Mouse (Mus musculus) gastrocnemius, postnatal 4 days (tissue): Measurements from ENCODE around the gene Nxpe3. TPM values are rescaled to one million over a fixed set of nuclear protein-coding genes. Genes with fewer than 3 reads are reported as not detected.
A peak's percentile ranks its signal among the peaks of the same experiment; 100 is the strongest.
"Not testable (repeated sequence)": the region's sequence is repeated elsewhere in the genome, so short reads cannot be mapped to it uniquely, and the experiment has no call there.

Source experiments
- DNase-seq, 2 experiments: peaks; one replicate each; pipeline ENCODE4 v3.0.0; 2021 to 2022; ENCODE audit warnings: low spot score in 2 of 2, mixed read lengths in 2 of 2
- total RNA-seq, 2 experiments: library from RNA; stranded (reverse); gene quantifications; 2 replicates each; pipeline ENCODE4 v1.2.3; 2021

Gene Nxpe3
- total RNA-seq, 2 experiments from 2014 or later, result 0.39 TPM

GRCm38 (mm10) chr16:55890346-55891136 lies 4.5 kb downstream of the Nxpe3 start:
- no peak for DNase-seq

- DNase-seq, result no peak
These were observed 5.6 kb downstream of the Nxpe3 start for GRCm38 (mm10) chr16:55889451-55889850.

DNA sequence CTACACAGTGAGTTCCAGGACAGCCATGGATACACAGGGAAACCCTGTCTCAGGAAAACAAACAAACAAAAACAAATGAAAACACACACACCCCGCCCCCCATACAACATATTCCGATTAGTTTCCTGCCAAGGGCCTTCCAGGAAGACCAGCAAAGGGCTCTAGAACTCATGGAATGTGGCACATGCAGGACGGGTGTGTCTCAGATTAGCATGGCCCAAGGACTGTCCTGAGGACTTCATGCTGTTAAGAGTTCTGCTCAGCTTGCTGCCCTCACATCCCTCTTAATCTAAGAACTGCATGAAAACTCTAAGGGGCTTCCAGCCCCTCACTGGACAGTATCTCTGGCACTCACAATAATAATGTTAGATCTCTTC lies 6.5 kb downstream of the Nxpe3 start:
- DNase-seq, result no peak

- DNase-seq, result no peak
These were observed 7.1 kb downstream of the Nxpe3 start for GRCm38 (mm10) chr16:55887814-55888583.

GRCm38 (mm10) chr16:55884246-55884645 lies 10.8 kb downstream of the Nxpe3 start:
- DNase-seq, result no peak

DNA sequence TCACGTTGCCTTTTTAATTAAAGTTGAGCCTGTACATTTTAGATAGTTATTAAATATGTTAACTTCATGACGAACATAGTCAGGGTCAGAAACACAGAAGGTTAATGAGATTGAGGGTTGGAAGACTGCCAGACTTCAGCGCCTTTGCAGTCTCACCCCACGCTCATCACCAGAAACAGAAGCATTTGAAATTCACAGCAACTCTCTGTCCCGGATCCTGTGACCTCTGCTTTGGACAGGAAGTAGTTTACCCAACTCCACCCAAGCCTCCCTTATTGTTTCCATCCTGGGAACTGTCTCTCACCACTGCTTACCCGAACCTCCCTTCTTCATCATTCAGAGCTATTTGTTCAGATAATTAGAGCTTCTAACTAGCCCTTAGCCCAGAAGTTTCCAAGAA lies 19.1 kb downstream of the Nxpe3 start:
- DNase-seq, result no peak

DNA sequence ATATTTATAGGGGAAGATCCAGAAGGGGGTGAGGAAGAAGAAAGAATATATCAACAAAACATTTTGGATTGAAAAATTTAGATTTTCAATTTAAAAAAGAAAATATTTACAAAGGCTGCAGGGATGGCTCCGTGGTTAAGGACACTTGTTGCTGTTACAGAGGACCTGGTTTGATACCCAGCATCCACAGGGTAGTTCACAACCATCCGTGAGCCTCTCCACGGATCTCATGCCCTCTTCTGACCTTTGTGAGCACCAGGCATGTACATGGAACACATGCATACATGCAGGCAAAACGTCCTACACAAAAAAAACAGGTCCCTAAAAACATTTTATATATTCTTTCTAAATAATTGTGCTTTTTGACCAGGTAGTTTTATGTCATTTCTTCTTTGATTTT lies 31.3 kb downstream of the Nxpe3 start:
- no peak for DNase-seq

DNA sequence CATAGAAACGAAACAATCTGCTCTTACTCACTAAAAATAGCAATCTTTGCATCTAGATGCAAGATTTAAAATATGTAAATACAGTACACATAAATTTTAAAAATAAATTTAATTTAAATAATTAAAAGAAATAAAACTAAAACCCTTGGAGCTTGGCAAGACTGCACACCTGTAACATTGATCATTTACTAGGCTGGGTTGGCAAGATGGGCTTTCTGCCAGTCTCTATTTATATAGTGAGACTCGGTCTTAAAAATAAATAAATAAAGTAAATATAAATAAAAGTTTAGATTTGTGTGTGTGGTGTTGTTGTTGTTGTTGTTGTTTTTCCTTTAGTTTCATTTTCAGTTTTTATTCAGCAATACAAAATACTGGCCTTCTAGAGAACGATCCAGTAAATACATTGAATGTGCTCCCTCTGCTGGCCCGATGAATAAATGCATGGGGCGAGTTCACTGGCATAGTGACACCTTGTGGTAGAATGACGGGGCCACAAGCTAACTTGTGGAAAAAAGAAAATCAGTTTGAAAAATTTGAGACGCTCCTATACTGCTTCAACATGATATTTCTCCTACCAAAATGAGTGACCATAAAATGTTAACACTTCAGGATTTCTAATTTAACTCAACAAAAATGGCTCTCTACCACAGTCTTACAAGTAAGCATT lies 31.8 kb downstream of the Nxpe3 start:
- DNase-seq, result peak; percentile 37 to 61

GRCm38 (mm10) chr16:55861104-55861503 lies 34.0 kb downstream of the Nxpe3 start:
- DNase-seq, result no peak

- DNase-seq, result not testable (repeated sequence)
These were observed 35.7 kb downstream of the Nxpe3 start for GRCm38 (mm10) chr16:55859421-55859820.

GRCm38 (mm10) chr16:55858465-55858864 lies 36.6 kb downstream of the Nxpe3 start:
- DNase-seq, result peak in 1 of 2 experiments; percentile 35

DNA sequence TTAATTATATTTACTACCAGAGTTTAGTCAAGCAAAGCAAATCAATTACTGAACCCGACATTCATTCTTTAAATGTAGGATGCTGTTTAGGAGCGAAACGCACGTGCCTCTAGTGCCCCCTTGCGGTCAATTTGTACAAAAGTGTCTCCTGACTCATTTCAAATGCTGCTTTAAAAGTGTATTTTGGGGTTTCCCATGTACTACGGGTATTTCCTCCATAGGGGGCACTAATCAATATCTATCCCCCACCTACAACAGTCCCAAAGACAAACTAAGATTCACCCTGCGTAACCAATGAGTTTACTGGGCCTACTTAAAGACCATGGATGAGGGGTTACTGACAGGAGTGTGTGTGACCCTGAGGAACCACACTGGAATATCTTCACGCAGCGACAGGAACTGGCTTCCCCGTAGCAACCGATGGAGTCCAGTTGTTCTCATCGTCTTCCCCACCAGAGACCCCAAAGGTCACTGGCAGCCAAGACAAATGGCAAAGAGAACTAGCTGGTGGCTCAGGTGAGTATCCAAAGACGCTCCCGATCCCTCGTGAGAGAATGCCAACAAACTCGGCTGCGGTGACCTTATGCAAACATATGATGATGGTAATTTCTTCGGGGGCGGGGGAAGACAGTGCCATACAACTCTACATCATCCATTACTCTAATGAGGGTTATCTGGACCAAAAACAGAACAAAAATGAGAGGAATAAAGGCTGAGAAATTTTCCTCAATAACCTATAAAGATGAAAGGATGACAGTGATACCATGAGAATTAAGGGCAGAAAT lies 42.0 kb downstream of the Nxpe3 start:
- peak; percentile 56 to 77 for DNase-seq

- DNase-seq, result no peak
These were observed 42.6 kb downstream of the Nxpe3 start for GRCm38 (mm10) chr16:55852515-55852914.

DNA sequence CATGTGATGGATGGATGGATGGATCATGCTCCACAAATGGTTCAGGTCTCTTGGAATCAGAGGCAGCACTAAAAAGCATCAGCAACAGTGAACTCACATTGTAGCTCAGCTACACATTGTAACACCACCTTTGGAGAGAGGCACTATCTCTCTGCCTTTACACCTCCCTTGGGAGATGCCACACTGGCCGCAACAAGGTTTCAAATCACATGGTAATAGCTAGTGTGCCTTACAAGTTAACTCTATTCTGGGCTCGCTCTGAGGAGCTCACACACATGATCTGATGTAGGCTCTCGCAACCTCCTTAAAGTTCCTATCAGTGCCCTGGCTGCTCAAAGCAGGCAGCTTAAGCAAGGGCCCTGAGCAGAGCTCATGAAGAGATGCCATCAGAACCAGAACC lies 44.6 kb downstream of the Nxpe3 start:
- DNase-seq, result no peak

DNA sequence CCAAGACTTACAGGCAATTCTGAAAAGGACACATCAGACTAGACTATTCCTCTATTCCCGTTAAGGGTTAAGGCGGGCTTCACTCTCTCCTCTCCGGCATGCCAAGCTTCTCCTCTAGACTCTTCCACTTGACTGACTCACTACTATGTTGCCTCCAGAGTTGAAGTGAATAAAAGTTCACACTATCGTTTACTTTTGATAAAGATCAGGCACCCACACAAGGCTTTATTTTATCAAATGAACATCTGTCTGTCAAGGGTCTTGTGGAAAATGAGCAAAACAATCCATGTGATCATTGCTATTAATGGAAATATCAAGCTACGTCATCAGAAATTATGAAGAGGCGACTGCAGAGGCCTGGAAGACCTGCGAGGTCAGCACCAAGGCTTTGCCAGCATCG lies 47.4 kb downstream of the Nxpe3 start:
- DNase-seq, result no peak

- no peak for DNase-seq
These were observed 50.2 kb downstream of the Nxpe3 start for GRCm38 (mm10) chr16:55844847-55845246.

DNA sequence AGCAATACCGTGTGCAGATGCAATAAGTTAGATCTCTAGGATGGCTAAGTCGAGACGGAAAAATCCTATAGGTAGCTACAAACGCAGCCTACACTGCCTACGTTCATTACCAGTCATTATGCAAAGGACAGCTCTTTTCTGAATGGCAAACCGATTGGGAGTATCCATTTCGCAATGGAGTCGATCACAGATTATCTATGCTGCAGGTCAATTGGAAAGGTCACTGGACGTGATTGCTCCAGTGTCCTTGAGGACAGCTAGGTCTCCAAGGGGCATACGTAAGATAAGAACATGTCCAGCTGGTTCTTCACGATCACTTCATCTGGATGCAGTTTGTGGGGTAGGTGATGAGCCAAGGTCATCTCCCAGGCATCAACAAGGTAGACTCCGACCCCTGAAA lies 51.2 kb downstream of the Nxpe3 start:
- DNase-seq, result no peak

DNA sequence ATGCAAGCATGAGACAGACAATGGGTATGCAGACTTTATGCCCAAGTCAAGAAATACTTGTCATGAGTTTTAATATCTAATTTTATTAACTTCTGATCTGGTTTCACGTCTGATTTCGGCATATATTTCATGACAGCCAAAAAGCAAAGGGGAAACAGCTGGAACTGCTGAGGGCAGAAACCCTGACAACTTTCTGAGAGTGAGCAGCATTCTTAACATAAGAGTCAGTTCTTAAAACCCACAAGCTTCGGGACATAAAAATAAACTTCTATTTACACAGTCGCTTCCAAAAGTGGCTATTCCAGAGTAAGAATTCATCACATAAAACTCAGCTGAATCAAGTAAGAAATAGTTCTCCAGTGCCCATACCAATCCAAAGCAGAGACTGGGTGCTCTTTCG lies 52.0 kb downstream of the Nxpe3 start:
- DNase-seq, result no peak

GRCm38 (mm10) chr16:55841506-55841905 lies 53.6 kb downstream of the Nxpe3 start:
- DNase-seq, result no peak

GRCm38 (mm10) chr16:55838510-55839474 lies 56.3 kb downstream of the Nxpe3 start, which contains the start of gene Nfkbiz:
Nfkbiz (minus strand) TSS chr16:55838899.
- peak; percentile 69 to 88 for DNase-seq
